Mouse (Mus musculus): ENCODE measurements around the gene Pfn3. TPM values are rescaled to one million over a fixed set of nuclear protein-coding genes. Genes with fewer than 3 reads are reported as not detected.

The Pfn3 gene
- polyA plus RNA-seq, 1 experiment from 2014 or later = not detected

Small RNA genes within 50 kb of the gene (microRNA-seq; reads per million reads assigned to microRNA genes)
- gene Mir6943 (ENCODE audit: borderline number of aligned reads) = not detected

Other genes starting within 250 kb of the Pfn3 start
- gene Nsd1, start 205.4 kb downstream of the Pfn3 start, polyA plus RNA-seq (2015; fragmentation: Nextera tagmentation; extraction: Ambion mirVana) = 54.0 and 56.0 TPM in 2 replicates
- 415 and 433 TPM in 2 replicates for gene Prelid1, start 94.7 kb downstream of the Pfn3 start, polyA plus RNA-seq (2015; fragmentation: Nextera tagmentation; extraction: Ambion mirVana)
- 135 and 137 TPM in 2 replicates for gene Rab24, start 93.3 kb downstream of the Pfn3 start, polyA plus RNA-seq (2015; fragmentation: Nextera tagmentation; extraction: Ambion mirVana)
- 40.9 and 44.0 TPM in 2 replicates for gene Mxd3, start 85.4 kb downstream of the Pfn3 start, polyA plus RNA-seq (2015; fragmentation: Nextera tagmentation; extraction: Ambion mirVana)
- 100.0 and 110 TPM in 2 replicates for gene Lman2, start 52.4 kb downstream of the Pfn3 start, polyA plus RNA-seq (2015; fragmentation: Nextera tagmentation; extraction: Ambion mirVana)
- 2.1 and 2.5 TPM in 2 replicates for gene Rgs14, start 45.5 kb downstream of the Pfn3 start, polyA plus RNA-seq (2015; fragmentation: Nextera tagmentation; extraction: Ambion mirVana)
- gene Slc34a1, start 17.0 kb downstream of the Pfn3 start, polyA plus RNA-seq (2015; fragmentation: Nextera tagmentation; extraction: Ambion mirVana) = 0.11 TPM in 1 of 2 replicates, not detected in the other
- 0.16 TPM in 1 of 2 replicates, not detected in the other for gene F12, start 11.6 kb upstream of the Pfn3 start, polyA plus RNA-seq (2015; fragmentation: Nextera tagmentation; extraction: Ambion mirVana)
- 43.8 and 45.1 TPM in 2 replicates for gene Grk6, start 29.8 kb upstream of the Pfn3 start, polyA plus RNA-seq (2015; fragmentation: Nextera tagmentation; extraction: Ambion mirVana)
- gene Prr7, start 49.0 kb upstream of the Pfn3 start, polyA plus RNA-seq (2015; fragmentation: Nextera tagmentation; extraction: Ambion mirVana) = 1.5 TPM in 2 replicates
- 190 and 193 TPM in 2 replicates for gene Dbn1, start 72.9 kb upstream of the Pfn3 start, polyA plus RNA-seq (2015; fragmentation: Nextera tagmentation; extraction: Ambion mirVana)
- 165 and 180 TPM in 2 replicates for gene Pdlim7, start 98.4 kb upstream of the Pfn3 start, polyA plus RNA-seq (2015; fragmentation: Nextera tagmentation; extraction: Ambion mirVana)
- gene Dok3, start 114.1 kb upstream of the Pfn3 start, polyA plus RNA-seq (2015; fragmentation: Nextera tagmentation; extraction: Ambion mirVana) = 5.5 and 6.3 TPM in 2 replicates
- 61.4 and 66.2 TPM in 2 replicates for gene Ddx41, start 121.4 kb upstream of the Pfn3 start, polyA plus RNA-seq (2015; fragmentation: Nextera tagmentation; extraction: Ambion mirVana)
- 43.4 and 46.0 TPM in 2 replicates for gene Fam193b, start 155.9 kb upstream of the Pfn3 start, polyA plus RNA-seq (2015; fragmentation: Nextera tagmentation; extraction: Ambion mirVana)
- 163 and 178 TPM in 2 replicates for gene Tmed9, start 158.5 kb upstream of the Pfn3 start, polyA plus RNA-seq (2015; fragmentation: Nextera tagmentation; extraction: Ambion mirVana)
- 30.3 and 32.3 TPM in 2 replicates for gene B4galt7, start 184.7 kb upstream of the Pfn3 start, polyA plus RNA-seq (2015; fragmentation: Nextera tagmentation; extraction: Ambion mirVana)
- gene Caml, start 207.8 kb upstream of the Pfn3 start, polyA plus RNA-seq (2015; fragmentation: Nextera tagmentation; extraction: Ambion mirVana) = 59.7 and 64.7 TPM in 2 replicates
- gene Ddx46, start 219.8 kb upstream of the Pfn3 start, polyA plus RNA-seq (2015; fragmentation: Nextera tagmentation; extraction: Ambion mirVana) = 31.0 and 32.1 TPM in 2 replicates

Measured in embryonic facial prominence, embryonic 15.5 days (tissue).